In the genomic region with DNA sequence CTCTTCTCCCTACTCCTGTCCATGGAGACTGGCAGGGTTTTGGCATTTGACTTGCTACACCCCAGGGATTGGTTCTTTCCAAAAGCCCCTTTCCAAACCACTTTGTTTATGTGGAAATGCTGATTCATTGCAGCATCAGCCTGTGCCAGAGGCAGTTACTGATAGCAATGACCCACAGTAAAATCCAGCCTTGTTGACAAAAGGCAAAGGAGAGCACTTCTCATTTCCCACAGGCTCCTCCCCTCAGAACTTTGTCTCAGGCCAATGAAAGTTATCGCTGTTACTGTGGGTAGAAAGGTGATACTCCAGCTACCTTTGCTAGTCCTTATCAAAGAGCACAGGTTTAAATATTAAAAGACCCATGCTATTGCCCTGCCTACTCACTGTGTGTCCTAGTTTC, we compare ENCODE assay signal across 11 mouse cellular contexts. TPM values are rescaled to one million over a fixed set of nuclear protein-coding genes. Genes with fewer than 3 reads are reported as not detected.
DNase-seq lines count a peak whose midpoint lies in the region; ATAC-seq and TF ChIP-seq lines count a peak whose summit lies in the region.
"Had no signal": no experiment of that assay in that cellular context is flagged by ENCODE, and none has a peak within 500 bp of the region (broad histone marks: within the 10 kb centered on the region; RNA-seq: fewer than 3 reads in every experiment).

No protein-coding gene starts in this region.

- H3K79me2 ChIP-seq in liver, adult 2 months (ENCODE audit: control insufficient read depth, insufficient read depth, low read length) = peaks cover 2% of the 10 kb centered on the region; the same call in 1 of the 2 replicates

- H3K4me2 ChIP-seq in liver, embryonic 11.5 days = no peak overlapping the region
- no peak overlapping the region for H3K4me2 ChIP-seq in liver, postnatal 0 days (ENCODE audit: low read depth, low read length)
- H3K4me2 ChIP-seq: hindbrain, embryonic 15.5 days; limb, embryonic 15.5 days had no signal

- no peak for ATAC-seq in liver, embryonic 11.5 days (replicated peaks; ENCODE audit: low FRiP score)
- peak; percentile 93 for ATAC-seq in liver, postnatal 0 days

- H3K9me3 ChIP-seq in liver, embryonic 11.5 days (ENCODE audit: control insufficient read depth, low read length) = no peaks in the 10 kb centered on the region
- 0 out of 2 replicates have a peak, but pooled peaks cover 2% of the 10 kb centered on the region for H3K9me3 ChIP-seq in liver, postnatal 0 days (ENCODE audit: low read length)
- H3K9me3 ChIP-seq: hindbrain, embryonic 15.5 days; limb, embryonic 15.5 days had no signal

- no peaks in the 10 kb centered on the region for H3K27me3 ChIP-seq in liver, adult 2 months (ENCODE audit: control insufficient read depth, insufficient read depth, low read length)
- H3K27me3 ChIP-seq in liver, embryonic 11.5 days (replicated peaks; ENCODE audit: control insufficient read depth, insufficient read depth, low read length) = no peaks in the 10 kb centered on the region
- no peaks in the 10 kb centered on the region for H3K27me3 ChIP-seq in liver, postnatal 0 days (ENCODE audit: insufficient read depth, low read length)
- H3K27me3 ChIP-seq: hindbrain, embryonic 15.5 days; limb, embryonic 15.5 days had no signal

- peak; percentile 100 for DNase-seq in liver, adult 2 months (ENCODE audit: extremely low read depth, low read depth, low spot score)
- no peak for DNase-seq in liver, embryonic 11.5 days (ENCODE audit: low spot score)
- peak; percentile 17 for DNase-seq in liver, postnatal 0 days
- peak; percentile 57 for DNase-seq in yolk sac, embryonic 10.5 days (ENCODE audit: low spot score)
- no peak for DNase-seq in left cerebral cortex, adult 8-10 months (ENCODE audit: low spot score in 2 of 2)
- DNase-seq in left cerebral cortex, postnatal 10 days (ENCODE audit: extremely low spot score in 1 of 2, low spot score in 2 of 2) = no peak

- no peak for TF ChIP-seq CTCF in liver, adult 2 months (IDR thresholded peaks at IDR 0.05; ENCODE audit: low read depth, low read length)
- no peak for TF ChIP-seq CTCF in liver, postnatal 0 days (IDR thresholded peaks at IDR 0.05; ENCODE audit: low read depth)

- WGBS in liver, adult 2 months = 43% methylated on average over 1 of the region's 1 CpGs
- WGBS in liver, embryonic 11.5 days = 43% methylated on average over 1 of the region's 1 CpGs
- 47% methylated on average over 1 of the region's 1 CpGs for whole genome bisulfite sequencing in liver, postnatal 0 days (ENCODE audit: insufficient replicate concordance)

- no peak overlapping the region for H3K9ac ChIP-seq in liver, adult 2 months (ENCODE audit: low read depth, low read length)
- no peak overlapping the region for H3K9ac ChIP-seq in liver, embryonic 11.5 days (ENCODE audit: low read depth, low read length)
- H3K9ac ChIP-seq in liver, postnatal 0 days (replicated peaks) = no peak overlapping the region
- H3K9ac ChIP-seq: hindbrain, embryonic 15.5 days; limb, embryonic 15.5 days had no signal

- H3K4me3 ChIP-seq in liver, adult 2 months (ENCODE audit: insufficient read depth, low read depth, low read length) = no peak overlapping the region
- H3K4me3 ChIP-seq in liver, embryonic 11.5 days (ENCODE audit: low read depth, low read length) = no peak overlapping the region
- H3K4me3 ChIP-seq in brown adipose tissue, adult 24 weeks (ENCODE audit: insufficient read depth, low read depth, low read length) = no peak overlapping the region
- no peak overlapping the region for H3K4me3 ChIP-seq in liver, postnatal 0 days (ENCODE audit: low read depth, low read length)
- H3K4me3 ChIP-seq: hindbrain, embryonic 15.5 days; limb, embryonic 15.5 days had no signal

- peaks cover 26% of the 10 kb centered on the region for H3K36me3 ChIP-seq in liver, adult 2 months (ENCODE audit: control insufficient read depth, insufficient read depth, low read length)
- no peaks in the 10 kb centered on the region for H3K36me3 ChIP-seq in liver, embryonic 11.5 days (ENCODE audit: control insufficient read depth, insufficient read depth, low read length)
- H3K36me3 ChIP-seq in liver, postnatal 0 days (replicated peaks; ENCODE audit: insufficient read depth, low read length) = no peaks in the 10 kb centered on the region
- H3K36me3 ChIP-seq: hindbrain, embryonic 15.5 days; limb, embryonic 15.5 days had no signal

- H3K4me1 ChIP-seq in liver, adult 2 months (ENCODE audit: control insufficient read depth, insufficient read depth, low read length) = peaks cover 41% of the 10 kb centered on the region
- no peaks in the 10 kb centered on the region for H3K4me1 ChIP-seq in liver, embryonic 11.5 days (replicated peaks; ENCODE audit: control insufficient read depth, insufficient read depth, low read length)
- no peaks in the 10 kb centered on the region; the same call in 1 of the 2 replicates for H3K4me1 ChIP-seq in brown adipose tissue, adult 24 weeks (ENCODE audit: control insufficient read depth, insufficient read depth, insufficient read length, low read length)
- peaks cover 2% of the 10 kb centered on the region; the same call in 1 of the 2 replicates for H3K4me1 ChIP-seq in liver, postnatal 0 days (ENCODE audit: insufficient read depth)
- H3K4me1 ChIP-seq: hindbrain, embryonic 15.5 days; limb, embryonic 15.5 days had no signal

- intact Hi-C loops in left cerebral cortex, postnatal 10 days (cut with DNase I) = no loop called here

- TF ChIP-seq POLR2A in liver, adult 2 months (IDR thresholded peaks at IDR 0.05; ENCODE audit: extremely low read depth, insufficient read depth, low read length) = no peak

- peak; percentile 53; the same call in 1 of the 2 replicates for TF ChIP-seq EP300 in liver, postnatal 0 days (IDR thresholded peaks at IDR 0.05; ENCODE audit: low read depth)

- peak overlapping the region; percentile 99 for H3K27ac ChIP-seq in liver, adult 2 months (replicated peaks; ENCODE audit: insufficient read depth, low read depth, low read length)
- H3K27ac ChIP-seq in liver, embryonic 11.5 days (ENCODE audit: low read depth, low read length) = no peak overlapping the region
- peak overlapping the region; percentile 78 for H3K27ac ChIP-seq in brown adipose tissue, adult 24 weeks (replicated peaks; ENCODE audit: low read depth, low read length)
- peak overlapping the region; percentile 75 for H3K27ac ChIP-seq in liver, postnatal 0 days (ENCODE audit: low read depth)
- H3K27ac ChIP-seq: hindbrain, embryonic 15.5 days; limb, embryonic 15.5 days had no signal

RNA-seq across cellular contexts. Expression of a gene that starts 4.4 kb away (rescaled TPM):
- total RNA-seq in liver, adult 2 months (2014; rRNA removed) = 147 and 240 TPM in 2 replicates
- polyA plus RNA-seq in liver, adult 2 months (2012; rRNA removed) = 90.3 and 127 TPM in 2 replicates
- 0.12 and 0.21 TPM in 2 replicates for polyA plus RNA-seq in liver, embryonic 11.5 days (2014; fragmentation: Nextera tagmentation; extraction: Ambion mirVana)
- not detected in 2 replicates for polyA plus RNA-seq in brown adipose tissue, adult 24 weeks (2012; ENCODE audit: insufficient read depth, insufficient read length, missing spikeins)
- 4.4 and 7.1 TPM in 2 replicates for polyA plus RNA-seq in liver, postnatal 0 days (2015; fragmentation: Nextera tagmentation; extraction: Ambion mirVana)
- total RNA-seq in left cerebral cortex, adult 8-10 months (2022) = not detected
- total RNA-seq in left cerebral cortex, postnatal 10 days (2021) = not detected
- total RNA-seq: layer of hippocampus, adult 8-10 months had no signal
- polyA plus RNA-seq: heart, embryonic 14.5 days; hindbrain, embryonic 15.5 days; limb, embryonic 15.5 days had no signal

RNA-seq across cellular contexts. Expression of a gene that starts 46.8 kb away (rescaled TPM):
- not detected in 2 replicates for total RNA-seq in liver, adult 2 months (2014; rRNA removed)
- polyA plus RNA-seq in liver, adult 2 months (2012; rRNA removed) = not detected in 2 replicates
- polyA plus RNA-seq in liver, embryonic 11.5 days (2014; fragmentation: Nextera tagmentation; extraction: Ambion mirVana) = not detected in 2 replicates
- polyA plus RNA-seq in brown adipose tissue, adult 24 weeks (2012; ENCODE audit: insufficient read depth, insufficient read length, missing spikeins) = not detected in 2 replicates
- not detected in 2 replicates for polyA plus RNA-seq in liver, postnatal 0 days (2015; fragmentation: Nextera tagmentation; extraction: Ambion mirVana)
- not detected for total RNA-seq in left cerebral cortex, adult 8-10 months (2022)
- total RNA-seq in left cerebral cortex, postnatal 10 days (2021) = not detected
- total RNA-seq: layer of hippocampus, adult 8-10 months had no signal
- polyA plus RNA-seq: heart, embryonic 14.5 days; hindbrain, embryonic 15.5 days; limb, embryonic 15.5 days had no signal

RNA-seq across cellular contexts. Expression of a gene that starts 53.2 kb away (rescaled TPM):
- 493 and 530 TPM in 2 replicates for total RNA-seq in liver, adult 2 months (2014; rRNA removed)
- polyA plus RNA-seq in liver, adult 2 months (2012; rRNA removed) = 222 and 270 TPM in 2 replicates
- not detected in 2 replicates for polyA plus RNA-seq in liver, embryonic 11.5 days (2014; fragmentation: Nextera tagmentation; extraction: Ambion mirVana)
- 56.1 and 58.5 TPM in 2 replicates for polyA plus RNA-seq in brown adipose tissue, adult 24 weeks (2012; ENCODE audit: insufficient read depth, insufficient read length, missing spikeins)
- polyA plus RNA-seq in liver, postnatal 0 days (2015; fragmentation: Nextera tagmentation; extraction: Ambion mirVana) = 0.84 and 1.1 TPM in 2 replicates
- total RNA-seq in left cerebral cortex, adult 8-10 months (2022) = 1 to 10 TPM in 1 of 4 experiments, under 1 TPM in 1, not detected in 2; 0.19 to 1.3 TPM
- total RNA-seq in left cerebral cortex, postnatal 10 days (2021) = not detected
- total RNA-seq: layer of hippocampus, adult 8-10 months had no signal
- polyA plus RNA-seq: heart, embryonic 14.5 days; hindbrain, embryonic 15.5 days; limb, embryonic 15.5 days had no signal

Comparison
In these comparisons a context has a peak if more than half of its experiments do, and no peak if none do; other contexts are left out.
1. DNase-seq: peak in liver, adult 2 months (single experiment), liver, postnatal 0 days (single experiment) and yolk sac, embryonic 10.5 days (single experiment); none in liver, embryonic 11.5 days (single experiment), left cerebral cortex, adult 8-10 months (0 of 2) and left cerebral cortex, postnatal 10 days (0 of 2).
2. RNA of a gene that starts 4.4 kb away (polyA plus RNA-seq): 90.3 to 127 TPM in liver, adult 2 months; 4.4 to 7.1 TPM in liver, postnatal 0 days, 0.12 to 0.21 TPM in liver, embryonic 11.5 days and not detected in brown adipose tissue, adult 24 weeks; every median in the first group is over 10 times any median in the second.
3. RNA of a gene that starts 53.2 kb away (polyA plus RNA-seq): 222 to 270 TPM in liver, adult 2 months and 56.1 to 58.5 TPM in brown adipose tissue, adult 24 weeks; 0.84 to 1.1 TPM in liver, postnatal 0 days and not detected in liver, embryonic 11.5 days; every median in the first group is over 10 times any median in the second.